Mouse (Mus musculus): Measurements from ENCODE around the gene Car8. TPM values are rescaled to one million over a fixed set of nuclear protein-coding genes. Genes with fewer than 3 reads are reported as not detected.
A peak's percentile ranks its signal among the peaks of the same experiment; 100 is the strongest.
"Not testable (repeated sequence)": the region's sequence is repeated elsewhere in the genome, so short reads cannot be mapped to it uniquely, and the experiment has no call there.

Gene Car8
- polyA plus RNA-seq, 1 experiment, result 7.5 TPM

- no peak for DNase-seq (ENCODE audit: extremely low spot score in 1 of 2, low spot score in 1 of 2)
Measured at GRCm38 (mm10) chr4:8205089-8205649, 33.7 kb downstream of the Car8 start.

DNA sequence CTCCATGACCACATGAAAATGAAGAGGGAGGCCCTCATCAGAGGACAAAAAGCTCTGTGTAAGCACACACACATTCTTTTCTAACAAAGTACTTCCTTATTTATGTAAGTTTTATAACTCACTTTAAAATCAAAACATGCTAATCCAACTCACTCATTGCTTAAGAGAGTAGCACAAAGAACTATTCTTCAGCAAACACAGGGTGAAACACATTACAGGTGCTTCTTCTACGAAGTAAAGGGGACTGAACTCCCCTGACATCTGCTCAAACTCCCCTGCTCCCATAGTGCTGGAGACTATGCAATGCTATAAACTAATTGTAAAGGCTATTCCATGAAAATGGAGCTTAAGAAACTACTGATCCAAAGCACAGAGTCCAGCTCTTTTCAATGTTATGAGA is 35.5 kb downstream of the Car8 start:
- no peak for DNase-seq (ENCODE audit: extremely low spot score in 1 of 2, low spot score in 1 of 2)

DNA sequence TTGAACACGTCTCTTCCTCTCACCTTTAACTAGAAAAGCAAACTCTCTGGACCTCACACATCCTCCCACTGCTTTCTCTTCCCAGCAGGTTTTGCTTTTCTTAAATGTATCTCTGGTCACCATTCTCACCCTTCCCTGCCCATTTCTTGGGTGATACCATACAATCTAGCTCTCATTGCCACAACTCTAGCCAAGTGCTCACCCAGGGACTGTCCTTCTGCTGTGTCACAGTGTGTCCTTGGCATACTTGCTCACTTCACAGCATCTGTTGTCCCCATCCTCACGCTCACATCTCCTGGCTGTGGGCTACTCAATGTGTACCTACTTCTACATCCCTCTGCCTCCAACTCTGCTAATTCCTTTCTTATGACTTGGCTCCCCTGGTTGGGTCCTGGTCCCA is 37.2 kb downstream of the Car8 start:
- DNase-seq (ENCODE audit: extremely low spot score in 1 of 2, low spot score in 1 of 2), result no peak

DNA sequence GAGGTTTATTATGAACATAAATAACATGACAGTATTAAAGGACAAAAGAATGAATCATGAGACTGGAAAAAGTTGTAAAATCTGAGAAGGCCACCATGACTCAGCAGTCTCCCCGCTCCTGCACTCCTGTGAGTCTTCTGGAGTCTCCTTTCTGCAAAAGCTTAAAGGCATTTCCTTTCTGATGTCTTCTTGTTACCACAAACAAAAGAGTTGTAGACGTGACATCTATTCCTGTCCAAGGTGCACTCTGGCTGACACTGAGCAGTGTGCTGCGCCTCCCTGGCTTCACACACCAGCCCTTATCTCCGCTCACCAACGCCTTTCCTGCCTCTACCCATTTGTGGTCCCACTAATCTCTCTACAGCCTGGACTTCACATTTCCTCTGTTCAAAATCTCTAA is 38.8 kb downstream of the Car8 start:
- no peak for DNase-seq (ENCODE audit: extremely low spot score in 1 of 2, low spot score in 1 of 2)

DNA sequence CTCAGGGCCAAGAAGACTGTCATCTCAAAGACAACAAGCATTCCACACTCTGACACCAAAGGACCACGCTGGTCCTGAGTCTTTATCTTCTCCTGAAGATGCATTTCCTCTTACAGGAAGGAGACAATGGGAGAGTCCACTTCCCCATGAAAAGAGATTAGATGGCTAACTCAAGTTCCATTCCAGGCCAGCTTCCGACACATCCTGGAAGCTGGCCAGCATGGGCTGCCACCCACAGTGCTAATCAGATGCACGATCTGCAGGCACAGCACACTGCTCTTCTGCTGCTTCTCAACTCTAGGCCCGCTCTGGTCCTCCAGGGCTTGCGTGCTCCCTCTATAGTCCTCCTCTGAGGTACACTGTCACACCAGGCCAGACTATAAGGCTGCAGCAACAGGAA is 40.8 kb downstream of the Car8 start:
- DNase-seq (ENCODE audit: extremely low spot score in 1 of 2, low spot score in 1 of 2), result no peak

DNA sequence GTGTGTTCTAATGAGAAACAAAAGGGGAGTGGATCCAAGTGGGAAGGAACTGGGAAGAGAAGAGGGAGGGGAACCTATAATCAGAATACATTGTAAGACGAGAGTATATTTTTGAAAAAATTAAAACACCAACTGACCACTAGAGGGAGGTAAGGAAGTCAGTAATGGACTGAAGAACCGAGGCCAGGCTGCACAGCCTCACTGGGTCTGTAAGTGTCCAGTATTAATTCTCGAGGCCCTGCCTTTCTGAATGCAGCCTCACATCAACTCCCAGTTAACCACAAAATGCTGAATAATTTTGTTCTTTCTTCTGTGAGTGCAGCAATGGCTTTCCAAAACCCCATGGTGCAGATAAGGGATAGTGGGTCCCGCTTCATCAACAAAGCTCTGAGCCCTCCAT is 48.4 kb downstream of the Car8 start:
- peak in 1 of 2 experiments; percentile 18 for DNase-seq (ENCODE audit: extremely low spot score in 1 of 2, low spot score in 1 of 2)

DNA sequence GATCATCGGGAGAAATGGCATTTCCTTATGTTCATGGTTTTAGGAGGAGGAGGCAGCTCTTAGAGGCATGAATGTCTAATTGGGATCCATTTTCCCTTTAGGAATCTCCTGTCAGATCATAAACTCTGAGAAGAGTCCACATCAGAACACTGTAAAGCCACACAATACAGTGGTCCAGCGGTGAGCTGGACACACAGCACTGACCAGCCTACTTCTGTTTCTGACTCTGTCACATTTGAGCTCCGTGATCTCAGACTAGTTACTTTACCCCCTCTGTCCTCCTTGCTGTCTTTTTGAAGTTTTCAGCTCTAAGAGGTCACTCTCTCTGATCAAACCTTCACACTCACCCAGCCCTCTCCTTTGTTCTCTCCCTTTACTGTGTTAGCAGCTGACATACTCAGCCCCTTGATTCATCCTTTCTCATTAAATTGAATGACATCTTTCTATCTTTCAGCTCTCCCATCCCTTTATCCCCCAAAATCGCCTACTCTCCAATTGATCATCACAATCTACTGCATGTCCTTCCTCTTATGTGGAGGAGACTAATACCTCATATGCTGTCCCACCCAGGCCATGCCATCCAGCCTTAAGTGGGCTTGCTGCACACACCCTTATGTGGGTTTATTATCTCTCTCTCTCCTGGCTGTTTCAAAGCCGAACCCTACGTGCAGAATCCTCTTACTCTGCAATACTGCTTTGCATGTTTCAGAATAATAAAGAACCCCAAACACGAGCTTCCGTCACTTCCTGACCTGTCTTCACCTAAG is 51.7 kb downstream of the Car8 start:
- no peak for DNase-seq (ENCODE audit: extremely low spot score in 1 of 2, low spot score in 1 of 2)

GRCm38 (mm10) chr4:8180576-8180975 is 58.3 kb downstream of the Car8 start:
- DNase-seq (ENCODE audit: extremely low spot score in 1 of 2, low spot score in 1 of 2), result no peak

- no peak for DNase-seq (ENCODE audit: extremely low spot score in 1 of 2, low spot score in 1 of 2)
Measured at GRCm38 (mm10) chr4:8154589-8155198, 84.1 kb downstream of the Car8 start.

- DNase-seq (ENCODE audit: extremely low spot score in 1 of 2, low spot score in 1 of 2), result not testable (repeated sequence)
Measured at GRCm38 (mm10) chr4:8153926-8154325, 84.9 kb downstream of the Car8 start.

- DNase-seq (ENCODE audit: extremely low spot score in 1 of 2, low spot score in 1 of 2), result no peak
Measured at GRCm38 (mm10) chr4:8137403-8137802, 101.4 kb downstream of the Car8 start.

DNA sequence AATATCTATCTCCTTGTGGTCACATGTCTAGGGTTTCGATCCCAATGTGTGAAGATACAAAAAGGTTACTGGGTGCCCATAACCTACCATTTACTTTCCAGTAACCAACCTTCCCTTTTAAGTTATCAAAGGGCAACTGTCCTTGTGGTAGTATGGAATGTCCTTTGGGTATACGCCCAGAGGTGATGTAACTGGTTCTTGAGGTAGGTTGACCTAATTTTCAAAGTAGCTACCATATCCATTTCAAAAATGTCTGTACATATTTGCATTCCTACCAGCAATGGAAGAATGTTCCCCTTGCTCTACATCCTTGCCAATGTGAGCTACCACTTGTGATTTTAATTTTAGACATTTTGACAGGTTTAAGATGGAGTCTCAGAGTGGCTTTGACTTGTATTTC is 106.8 kb downstream of the Car8 start:
- DNase-seq (ENCODE audit: extremely low spot score in 1 of 2, low spot score in 1 of 2), result no peak

- DNase-seq (ENCODE audit: extremely low spot score in 1 of 2, low spot score in 1 of 2), result no peak
Measured at GRCm38 (mm10) chr4:8113558-8113957, 125.3 kb downstream of the Car8 start.

GRCm38 (mm10) chr4:8111891-8112290 is 127.0 kb downstream of the Car8 start:
- DNase-seq (ENCODE audit: extremely low spot score in 1 of 2, low spot score in 1 of 2), result no peak

- DNase-seq (ENCODE audit: extremely low spot score in 1 of 2, low spot score in 1 of 2), result no peak
Measured at GRCm38 (mm10) chr4:8109906-8110567, 128.8 kb downstream of the Car8 start.

DNA sequence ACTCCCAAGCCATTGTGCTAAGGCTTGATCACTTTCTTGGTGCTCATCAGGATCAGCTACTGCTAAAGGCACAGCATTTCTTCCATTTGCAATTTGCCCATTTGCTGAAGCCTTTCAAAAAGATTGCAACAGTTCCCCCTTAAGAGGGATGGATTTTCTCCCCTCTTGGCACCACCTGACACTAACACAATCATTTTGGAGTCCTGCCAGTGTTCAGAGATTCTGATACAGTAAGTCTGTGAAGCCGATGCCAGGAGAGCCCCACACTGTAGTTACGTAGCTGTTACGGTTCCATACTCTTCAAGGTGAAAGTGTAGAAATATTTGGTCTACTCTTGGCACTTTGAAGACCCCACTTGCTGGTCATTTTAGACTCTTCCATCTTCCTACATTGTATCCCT is 137.4 kb downstream of the Car8 start:
- DNase-seq (ENCODE audit: extremely low spot score in 1 of 2, low spot score in 1 of 2), result no peak

- no peak for DNase-seq (ENCODE audit: extremely low spot score in 1 of 2, low spot score in 1 of 2)
Measured at GRCm38 (mm10) chr4:8098084-8098483, 140.8 kb downstream of the Car8 start.

GRCm38 (mm10) chr4:8097683-8098082 is 141.2 kb downstream of the Car8 start:
- no peak for DNase-seq (ENCODE audit: extremely low spot score in 1 of 2, low spot score in 1 of 2)

DNA sequence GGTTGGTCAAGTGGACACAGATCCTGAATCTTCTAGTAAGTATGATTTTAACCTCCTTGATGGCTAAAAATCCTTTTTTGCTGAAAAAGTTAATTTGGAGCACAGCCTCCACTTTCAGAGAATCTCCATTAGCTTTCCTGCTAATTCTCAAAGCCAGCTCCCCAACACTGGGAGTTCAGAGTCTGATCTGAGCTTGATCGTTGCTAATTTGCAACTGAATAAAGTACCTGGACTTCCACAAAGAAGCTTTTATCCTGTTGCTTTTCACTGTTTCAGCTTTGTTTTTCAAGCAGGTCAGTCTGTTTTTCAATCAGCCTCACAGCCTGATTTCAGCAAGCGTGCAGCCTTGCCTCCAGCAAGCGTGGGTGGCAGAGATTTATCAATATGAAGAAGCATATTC is 145.3 kb downstream of the Car8 start:
- DNase-seq (ENCODE audit: extremely low spot score in 1 of 2, low spot score in 1 of 2), result not testable (repeated sequence)
